In genomic region chr17:51169911-51170310, GRCm38 (mm10) we compare ENCODE assay signal across 25 mouse cellular contexts.
"Had no signal": no experiment of that assay in that cellular context is flagged by ENCODE, and none has a peak within 500 bp of the region (broad histone marks: within the 10 kb centered on the region; RNA-seq: fewer than 3 reads in every experiment).

No protein-coding gene starts in this region.

- H3K4me3 ChIP-seq: heart, embryonic 10.5 days; heart, embryonic 12.5 days; heart, embryonic 13.5 days; heart, embryonic 15.5 days; hindbrain, embryonic 10.5 days; hindbrain, embryonic 12.5 days; hindbrain, embryonic 13.5 days; hindbrain, embryonic 15.5 days; intestine, embryonic 15.5 days; kidney, embryonic 15.5 days; layer of hippocampus, adult 2 months; left cerebral cortex, adult 2 months had no signal

- H3K36me3 ChIP-seq: heart, embryonic 10.5 days; heart, embryonic 12.5 days; heart, embryonic 13.5 days; heart, embryonic 15.5 days; hindbrain, embryonic 10.5 days; hindbrain, embryonic 12.5 days; hindbrain, embryonic 13.5 days; hindbrain, embryonic 15.5 days; intestine, embryonic 15.5 days; kidney, embryonic 15.5 days had no signal

- DNase-seq: heart, postnatal 10 days; heart, postnatal 14 days; heart, postnatal 36 days; heart, postnatal 4 days; kidney, adult 11 months; kidney, adult 18-20 months; kidney, postnatal 25 days; kidney, postnatal 4 days; layer of hippocampus, adult 9-11 months; layer of hippocampus, postnatal 36 days had no signal

- H3K27me3 ChIP-seq: heart, embryonic 12.5 days; heart, embryonic 13.5 days; heart, embryonic 15.5 days; hindbrain, embryonic 12.5 days; hindbrain, embryonic 13.5 days; hindbrain, embryonic 15.5 days; intestine, embryonic 15.5 days; kidney, embryonic 15.5 days had no signal

- H3K4me1 ChIP-seq: heart, embryonic 10.5 days; heart, embryonic 12.5 days; heart, embryonic 13.5 days; heart, embryonic 15.5 days; hindbrain, embryonic 10.5 days; hindbrain, embryonic 12.5 days; hindbrain, embryonic 13.5 days; hindbrain, embryonic 15.5 days; intestine, embryonic 15.5 days; kidney, embryonic 15.5 days had no signal

- H3K27ac ChIP-seq: heart, embryonic 10.5 days; heart, embryonic 13.5 days; heart, embryonic 15.5 days; hindbrain, embryonic 10.5 days; hindbrain, embryonic 12.5 days; hindbrain, embryonic 13.5 days; hindbrain, embryonic 14.5 days; hindbrain, embryonic 15.5 days; hindbrain, postnatal 0 days; intestine, embryonic 15.5 days; kidney, embryonic 15.5 days; kidney, postnatal 0 days; layer of hippocampus, adult 2 months; left cerebral cortex, adult 2 months had no signal
